Mouse (Mus musculus) lung, postnatal 0 days (tissue): ENCODE measurements at regions not wholly inside any gene's neighbourhood (a gene's known extent, or its start where the extent isn't known, plus 50 kb on each side); places are given as distances from the start of the nearest gene placed in this dataset.

Experiments
- CTCF ChIP-seq: IDR thresholded peaks from 2 replicates; pipeline ENCODE4 v1.5.1; 2016; ENCODE audit warnings: antibody characterized with exemption, mild to moderate bottlenecking
- EP300 ChIP-seq: IDR thresholded peaks from 2 replicates; pipeline ENCODE4 v1.6.1; 2016; ENCODE audit warnings: antibody characterized with exemption, mild to moderate bottlenecking, control low read depth

GRCm38 (mm10) chr1:88839407-88839976 lies 137.5 kb upstream of the Arl4c start:
- no peak for TF ChIP-seq CTCF
- TF ChIP-seq EP300, result no peak
